Mouse (Mus musculus): ENCODE data around the gene Epb41l2.

Epb41l2 gene

GRCm38 (mm10) chr10:25520428-25520827, 160.8 kb downstream of the Epb41l2 start:
- peak; percentile 43 for DNase-seq

DNA sequence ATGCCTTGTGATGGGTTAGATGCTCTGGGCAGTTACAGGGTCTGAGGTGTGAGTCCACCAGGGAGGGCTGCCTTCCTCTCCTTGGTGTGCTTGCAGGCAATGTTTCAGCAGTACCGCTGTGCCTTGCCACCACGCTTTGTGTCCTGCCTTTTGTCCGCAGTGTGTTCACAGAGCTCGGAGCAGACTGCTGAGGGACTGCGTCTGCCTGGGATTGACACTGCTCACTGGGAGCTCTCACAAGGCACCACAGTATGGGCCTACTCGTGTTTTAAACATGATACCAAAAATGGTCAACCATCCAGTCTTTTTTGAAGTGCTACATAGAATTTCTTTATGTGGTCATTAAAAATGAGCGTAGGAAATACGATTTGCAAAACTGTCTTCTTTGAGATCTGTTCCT, 164.1 kb downstream of the Epb41l2 start:
- DNase-seq = no peak

DNA sequence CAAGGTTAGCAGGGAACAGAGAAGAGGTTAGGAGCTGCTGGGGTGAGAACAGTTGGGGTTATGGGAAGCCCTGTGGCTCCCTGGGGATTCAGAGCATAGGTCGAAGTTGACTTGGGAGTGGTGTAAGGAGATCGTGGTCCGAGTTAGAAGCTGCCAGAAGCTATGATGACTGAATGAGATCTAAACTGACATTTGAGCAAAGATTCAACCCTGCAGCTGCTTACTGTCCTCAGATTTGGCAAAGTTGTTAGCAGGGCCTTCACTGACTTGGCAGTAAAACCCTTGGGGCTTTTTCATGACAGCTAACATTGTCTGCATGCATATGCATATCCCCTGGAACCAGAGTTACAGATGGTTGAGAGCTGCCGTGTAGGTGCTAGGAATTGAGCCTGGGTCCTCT, 166.6 kb downstream of the Epb41l2 start:
- no peak for DNase-seq

- no peak for DNase-seq
Measured at GRCm38 (mm10) chr10:25526622-25527021, 167.0 kb downstream of the Epb41l2 start.

GRCm38 (mm10) chr10:25527126-25527525, 167.5 kb downstream of the Epb41l2 start:
- no peak for DNase-seq

DNA sequence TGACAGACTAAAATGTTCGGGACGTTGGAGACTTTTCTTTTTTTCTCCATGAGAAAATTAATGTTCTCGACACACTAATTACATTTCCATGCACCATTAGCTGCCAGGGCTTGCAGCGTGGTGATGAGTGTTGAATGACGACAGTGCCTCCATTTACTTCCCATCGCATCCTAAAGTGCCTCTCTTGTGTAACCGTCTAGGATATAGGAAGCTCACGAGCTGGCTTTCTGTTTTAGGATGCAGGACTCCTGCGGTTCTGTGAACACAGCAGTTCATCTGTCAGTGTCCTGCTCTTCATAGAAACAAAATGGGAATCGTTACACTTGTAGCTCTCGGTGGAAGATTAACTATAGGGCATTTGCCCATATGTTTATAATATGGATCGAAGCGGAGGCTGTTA, 171.7 kb downstream of the Epb41l2 start:
- DNase-seq = no peak

GRCm38 (mm10) chr10:25533105-25533504, 173.5 kb downstream of the Epb41l2 start:
- DNase-seq = no peak

DNA sequence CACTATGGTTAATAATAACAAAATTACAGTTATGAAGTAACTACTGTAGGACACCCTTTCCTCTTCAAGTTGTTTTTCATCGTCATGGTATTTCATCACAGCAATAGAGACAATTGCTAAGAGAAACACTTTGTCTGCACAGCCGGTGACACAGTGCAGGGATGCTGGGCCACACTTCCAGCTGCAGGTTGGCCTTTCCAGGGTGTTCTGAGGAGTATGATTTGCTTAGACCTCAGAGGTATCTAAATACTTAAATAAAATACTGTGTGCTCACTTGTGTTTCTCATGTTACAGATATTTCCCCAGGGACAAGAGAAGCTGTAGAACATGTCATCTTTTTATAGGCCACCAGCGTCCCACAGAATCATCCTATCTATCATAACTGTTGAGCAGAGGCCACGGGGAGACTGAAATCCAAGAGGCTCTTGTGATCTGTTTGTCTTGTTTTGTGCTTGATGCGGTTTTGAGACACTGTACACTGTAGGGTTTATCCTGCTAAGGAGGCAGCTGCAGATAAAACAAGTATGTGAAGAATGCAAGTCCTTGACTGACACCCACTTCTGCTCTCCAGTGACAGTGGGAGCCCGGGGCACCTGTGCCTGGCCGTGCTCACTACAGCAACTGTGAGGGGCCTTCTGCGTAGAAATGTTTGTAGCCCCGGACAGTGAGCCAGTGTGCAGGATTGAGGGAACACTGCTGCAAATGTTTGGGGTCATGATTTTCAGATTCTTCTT, 174.1 kb downstream of the Epb41l2 start:
- DNase-seq = no peak

GRCm38 (mm10) chr10:25534467-25534866, 174.9 kb downstream of the Epb41l2 start:
- DNase-seq = no peak

- DNase-seq = peak; percentile 34
Measured at GRCm38 (mm10) chr10:25535891-25536331, 176.3 kb downstream of the Epb41l2 start, which contains the start of gene Smlr1. Smlr1 (minus strand) TSS chr10:25536267.

DNA sequence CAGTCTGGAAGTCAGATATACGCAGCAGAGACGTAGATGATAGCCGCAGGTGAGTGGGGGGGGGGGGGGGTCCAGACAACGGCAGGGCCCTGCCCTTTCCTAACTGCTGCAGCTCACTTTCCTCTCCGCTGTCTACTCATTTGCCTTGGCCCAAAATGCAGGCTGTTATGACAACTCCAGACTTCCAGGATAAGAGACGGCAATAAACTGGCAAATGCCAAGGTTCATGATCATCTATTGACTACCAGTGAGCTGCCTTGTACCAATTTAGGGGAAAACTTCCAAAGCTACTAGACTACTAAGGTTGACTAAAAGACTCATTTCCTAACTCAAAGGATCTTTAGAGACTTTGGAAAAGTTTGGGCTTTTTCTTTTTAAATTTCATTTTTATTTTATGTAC, 177.0 kb downstream of the Epb41l2 start:
- DNase-seq = no peak

- no peak for DNase-seq
Measured at GRCm38 (mm10) chr10:25538738-25539137, 179.1 kb downstream of the Epb41l2 start.

DNA sequence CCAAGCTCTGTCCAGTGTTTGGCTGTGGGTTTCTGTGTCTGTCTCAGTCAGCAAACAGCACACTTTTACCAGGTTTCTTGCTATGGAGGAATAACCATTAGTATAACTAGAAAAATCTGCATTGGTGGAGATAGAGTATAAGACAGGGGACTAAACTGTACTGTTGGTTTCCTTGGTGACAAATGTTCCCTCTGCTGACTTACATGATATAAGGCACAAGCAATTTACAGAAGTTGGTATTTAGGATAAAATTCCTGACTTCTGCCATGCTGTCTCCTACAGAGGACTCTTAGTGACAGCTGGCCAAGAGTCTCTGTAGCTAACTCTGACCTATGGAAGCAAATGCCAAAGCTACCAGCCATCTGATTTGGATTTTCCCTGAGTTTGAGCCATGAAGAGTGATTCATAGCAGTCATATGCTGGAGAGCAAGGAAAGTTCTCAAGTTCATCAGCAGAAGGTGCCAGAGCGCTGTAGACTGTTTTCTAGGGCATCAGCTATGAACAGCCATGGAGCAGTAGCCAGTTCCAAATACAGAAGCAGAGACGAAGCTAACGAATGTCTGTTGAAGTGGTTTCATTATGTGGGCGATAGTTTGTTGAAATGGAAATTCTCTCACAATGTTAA, 179.7 kb downstream of the Epb41l2 start:
- no peak for DNase-seq

DNA sequence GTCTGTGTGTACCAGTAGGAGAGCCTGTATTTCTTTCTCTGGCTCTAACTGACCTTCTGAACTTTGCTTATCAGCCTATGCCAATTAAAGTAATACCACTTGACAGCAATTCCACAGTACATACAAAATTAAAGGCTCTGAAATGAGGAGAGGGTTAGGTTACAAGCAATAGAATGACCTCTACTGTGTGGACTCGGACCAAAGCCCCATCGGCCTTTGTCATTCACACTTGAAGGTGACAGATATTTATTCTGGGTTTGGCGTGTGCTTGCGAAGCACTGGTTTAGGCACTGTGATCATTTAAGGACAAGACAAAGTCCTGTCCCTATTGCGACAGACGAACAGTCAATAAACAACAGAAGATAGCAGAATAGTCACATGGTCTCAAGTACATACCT, 180.2 kb downstream of the Epb41l2 start:
- no peak for DNase-seq

GRCm38 (mm10) chr10:25541097-25541496, 181.5 kb downstream of the Epb41l2 start:
- no peak for DNase-seq

GRCm38 (mm10) chr10:25552936-25553335, 193.3 kb downstream of the Epb41l2 start:
- DNase-seq = no peak

DNA sequence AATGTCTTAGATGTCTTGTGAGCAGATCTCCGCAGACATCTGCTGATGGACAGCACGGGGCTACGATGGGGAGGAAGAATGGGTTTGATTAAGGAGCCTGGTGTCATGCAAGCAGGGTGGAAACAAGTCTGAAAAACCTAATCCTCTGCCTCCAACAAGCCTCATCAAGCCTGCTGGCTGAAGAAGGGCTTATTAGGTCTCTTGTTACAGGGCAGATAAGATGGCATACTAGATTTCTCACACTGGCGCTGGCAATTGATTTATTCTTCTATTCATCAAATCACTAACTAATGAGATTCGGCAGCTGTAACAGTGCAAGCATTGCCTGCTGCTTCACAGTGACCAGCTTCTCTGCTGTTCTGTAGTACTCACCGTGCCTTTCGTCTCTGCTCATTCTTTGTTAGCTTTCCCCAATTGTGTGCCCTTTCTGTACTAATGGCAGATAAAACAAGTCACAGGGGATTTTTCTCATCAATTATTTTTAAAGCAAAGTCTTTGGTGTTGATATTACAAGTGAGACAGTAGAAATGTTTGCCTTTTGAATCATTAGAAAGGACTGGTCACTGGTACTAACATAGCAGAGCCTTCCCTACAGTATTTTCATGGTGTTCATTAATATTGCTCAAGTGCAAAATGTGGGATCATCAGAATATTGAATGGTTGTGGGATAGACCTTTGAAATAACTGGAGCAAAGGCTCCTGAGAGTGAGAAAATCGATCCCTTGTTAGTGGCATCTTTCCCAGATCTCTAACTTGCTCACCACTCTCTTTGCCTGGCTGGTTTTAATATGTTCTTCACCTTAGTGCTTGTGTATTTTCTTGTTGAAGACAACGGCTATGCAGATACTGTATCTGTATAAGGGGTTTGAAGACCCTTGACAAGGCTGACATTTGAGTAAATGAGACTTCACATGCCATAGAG, 212.0 kb downstream of the Epb41l2 start:
- no peak for DNase-seq
